Mouse (Mus musculus): ENCODE results near the gene Utp6. TPM values are rescaled to one million over a fixed set of nuclear protein-coding genes. Genes with fewer than 3 reads are reported as not detected.

The Utp6 gene
- total RNA-seq, 1 experiment from 2014 or later, result 118 TPM

GRCm38 (mm10) chr11:79963212-79963974 lies 1.2 kb upstream of the Utp6 start:
- peak; percentile 33; the same call in 1 of the 2 replicates for ATAC-seq (replicated peaks; ENCODE audit: low read depth, poor library complexity, severe bottlenecking)

- ATAC-seq (replicated peaks; ENCODE audit: low read depth, poor library complexity, severe bottlenecking), result no peak
Observed at GRCm38 (mm10) chr11:79962877-79963183, 640 bp upstream of the Utp6 start.

- no peak for ATAC-seq (replicated peaks; ENCODE audit: low read depth, poor library complexity, severe bottlenecking)
Observed at GRCm38 (mm10) chr11:79961346-79962124, 655 bp downstream of the Utp6 start.

- no peak for ATAC-seq (replicated peaks; ENCODE audit: low read depth, poor library complexity, severe bottlenecking)
Observed at GRCm38 (mm10) chr11:79947265-79947664, 14.9 kb downstream of the Utp6 start.

GRCm38 (mm10) chr11:79943601-79944000 lies 18.6 kb downstream of the Utp6 start:
- ATAC-seq (replicated peaks; ENCODE audit: low read depth, poor library complexity, severe bottlenecking), result no peak

- ATAC-seq (replicated peaks; ENCODE audit: low read depth, poor library complexity, severe bottlenecking), result no peak
Observed at GRCm38 (mm10) chr11:79943136-79943535, 19.1 kb downstream of the Utp6 start.

GRCm38 (mm10) chr11:79935766-79936165 lies 26.4 kb downstream of the Utp6 start:
- ATAC-seq (replicated peaks; ENCODE audit: low read depth, poor library complexity, severe bottlenecking), result no peak

- no peak for ATAC-seq (replicated peaks; ENCODE audit: low read depth, poor library complexity, severe bottlenecking)
Observed at GRCm38 (mm10) chr11:79922766-79923165, 39.4 kb downstream of the Utp6 start.

GRCm38 (mm10) chr11:79922157-79922556 lies 40.0 kb downstream of the Utp6 start:
- peak; percentile 44 for ATAC-seq (replicated peaks; ENCODE audit: low read depth, poor library complexity, severe bottlenecking)

GRCm38 (mm10) chr11:79920505-79921025 lies 41.6 kb downstream of the Utp6 start:
- ATAC-seq (replicated peaks; ENCODE audit: low read depth, poor library complexity, severe bottlenecking), result no peak

- ATAC-seq (replicated peaks; ENCODE audit: low read depth, poor library complexity, severe bottlenecking), result peak; percentile 95
Observed at GRCm38 (mm10) chr11:79919685-79920504, 42.3 kb downstream of the Utp6 start.

GRCm38 (mm10) chr11:79915696-79916349 lies 46.4 kb downstream of the Utp6 start:
- ATAC-seq (replicated peaks; ENCODE audit: low read depth, poor library complexity, severe bottlenecking), result no peak

- peak; percentile 58 for ATAC-seq (replicated peaks; ENCODE audit: low read depth, poor library complexity, severe bottlenecking)
Observed at GRCm38 (mm10) chr11:79908600-79909483, 53.3 kb downstream of the Utp6 start.

- no peak for ATAC-seq (replicated peaks; ENCODE audit: low read depth, poor library complexity, severe bottlenecking)
Observed at GRCm38 (mm10) chr11:79906920-79907319, 55.3 kb downstream of the Utp6 start.

- ATAC-seq (replicated peaks; ENCODE audit: low read depth, poor library complexity, severe bottlenecking), result no peak
Observed at GRCm38 (mm10) chr11:79902881-79903481, 59.2 kb downstream of the Utp6 start.

GRCm38 (mm10) chr11:79901146-79901545 lies 61.0 kb downstream of the Utp6 start:
- no peak for ATAC-seq (replicated peaks; ENCODE audit: low read depth, poor library complexity, severe bottlenecking)

GRCm38 (mm10) chr11:79892259-79892658 lies 69.9 kb downstream of the Utp6 start:
- ATAC-seq (replicated peaks; ENCODE audit: low read depth, poor library complexity, severe bottlenecking), result no peak

GRCm38 (mm10) chr11:79890822-79891221 lies 71.4 kb downstream of the Utp6 start:
- ATAC-seq (replicated peaks; ENCODE audit: low read depth, poor library complexity, severe bottlenecking), result no peak

GRCm38 (mm10) chr11:79886961-79887360 lies 75.2 kb downstream of the Utp6 start:
- ATAC-seq (replicated peaks; ENCODE audit: low read depth, poor library complexity, severe bottlenecking), result no peak

All from common myeloid progenitor, adult 5-6 weeks (primary cell).